Mouse (Mus musculus) cerebellum, adult 11 months (tissue): ENCODE measurements around the gene Fars2.
"Not testable (repeated sequence)": the region's sequence is repeated elsewhere in the genome, so short reads cannot be mapped to it uniquely, and the experiment has no call there.

ENCODE experiments used
- DNase-seq: peaks from one replicate; pipeline ENCODE4 v3.0.0; 2022

Fars2 gene

GRCm38 (mm10) chr13:36386074-36386473 is 268.9 kb downstream of the Fars2 start:
- no peak for DNase-seq

- DNase-seq = no peak
Measured at GRCm38 (mm10) chr13:36391936-36392335, 274.7 kb downstream of the Fars2 start.

- DNase-seq = no peak
Measured at GRCm38 (mm10) chr13:36392666-36393065, 275.5 kb downstream of the Fars2 start.

- DNase-seq = no peak
Measured at GRCm38 (mm10) chr13:36401011-36401410, 283.8 kb downstream of the Fars2 start.

- DNase-seq = no peak
Measured at GRCm38 (mm10) chr13:36413276-36413675, 296.1 kb downstream of the Fars2 start.

GRCm38 (mm10) chr13:36415176-36415575 is 298.0 kb downstream of the Fars2 start:
- DNase-seq = no peak

GRCm38 (mm10) chr13:36416546-36416945 is 299.3 kb downstream of the Fars2 start:
- no peak for DNase-seq

GRCm38 (mm10) chr13:36419357-36419756 is 302.1 kb downstream of the Fars2 start:
- DNase-seq = no peak

- no peak for DNase-seq
Measured at GRCm38 (mm10) chr13:36422446-36422845, 305.2 kb downstream of the Fars2 start.

- DNase-seq = not testable (repeated sequence)
Measured at GRCm38 (mm10) chr13:36425824-36426705, 308.9 kb downstream of the Fars2 start.

- no peak for DNase-seq
Measured at GRCm38 (mm10) chr13:36429500-36430189, 312.4 kb downstream of the Fars2 start.

- DNase-seq = no peak
Measured at GRCm38 (mm10) chr13:36430420-36431114, 313.4 kb downstream of the Fars2 start.

- DNase-seq = no peak
Measured at GRCm38 (mm10) chr13:36431974-36432518, 314.8 kb downstream of the Fars2 start.

- no peak for DNase-seq
Measured at GRCm38 (mm10) chr13:36444748-36445423, 327.7 kb downstream of the Fars2 start.

GRCm38 (mm10) chr13:36447947-36448346 is 330.7 kb downstream of the Fars2 start:
- DNase-seq = no peak

- DNase-seq = no peak
Measured at GRCm38 (mm10) chr13:36448565-36448964, 331.4 kb downstream of the Fars2 start.

GRCm38 (mm10) chr13:36451437-36451836 is 334.2 kb downstream of the Fars2 start:
- DNase-seq = no peak

- no peak for DNase-seq
Measured at GRCm38 (mm10) chr13:36460473-36460872, 343.3 kb downstream of the Fars2 start.

GRCm38 (mm10) chr13:36463669-36464068 is 346.5 kb downstream of the Fars2 start:
- no peak for DNase-seq

- not testable (repeated sequence) for DNase-seq
Measured at GRCm38 (mm10) chr13:36466076-36466475, 348.9 kb downstream of the Fars2 start.

- DNase-seq = no peak
Measured at GRCm38 (mm10) chr13:36466515-36466921, 349.3 kb downstream of the Fars2 start.

- no peak for DNase-seq
Measured at GRCm38 (mm10) chr13:36467849-36468248, 350.6 kb downstream of the Fars2 start.

GRCm38 (mm10) chr13:36468963-36469362 is 351.8 kb downstream of the Fars2 start:
- no peak for DNase-seq
